Mouse (Mus musculus) hindbrain, embryonic 15.5 days (tissue): Measurements from ENCODE around the gene Espnl. TPM values are rescaled to one million over a fixed set of nuclear protein-coding genes. Genes with fewer than 3 reads are reported as not detected.

Source experiments
- polyA plus RNA-seq: library from polyadenylated mRNA; unstranded; fragments of >200 nt; fragmentation: Nextera tagmentation; extraction: Ambion mirVana; gene quantifications from 2 replicates; pipeline ENCODE4 v1.2.1, GENCODE M21; 2015

Gene Espnl
- polyA plus RNA-seq, 1 experiment from 2014 or later, result 0.18 TPM

Other genes starting within 250 kb of the Espnl start
- gene Rbm44, start 177.0 kb upstream of the Espnl start, polyA plus RNA-seq, result 0.16 and 0.76 TPM in 2 replicates
- 13.7 and 13.8 TPM in 2 replicates for gene Ramp1, start 142.3 kb upstream of the Espnl start, polyA plus RNA-seq
- gene Ube2f, start 71.8 kb upstream of the Espnl start, polyA plus RNA-seq, result 56.4 and 59.4 TPM in 2 replicates
- 11.9 and 13.5 TPM in 2 replicates for gene Scly, start 23.7 kb upstream of the Espnl start, polyA plus RNA-seq
- 0.09 and 0.13 TPM in 2 replicates for gene Klhl30, start 28.9 kb downstream of the Espnl start, polyA plus RNA-seq
- gene Erfe, start 44.4 kb downstream of the Espnl start, polyA plus RNA-seq, result 0.33 and 0.54 TPM in 2 replicates
- gene Ilkap, start 76.7 kb downstream of the Espnl start, polyA plus RNA-seq, result 145 and 147 TPM in 2 replicates
- 172 and 212 TPM in 2 replicates for gene Hes6, start 92.0 kb downstream of the Espnl start, polyA plus RNA-seq
- gene Per2, start 137.2 kb downstream of the Espnl start, polyA plus RNA-seq, result 6.0 and 6.1 TPM in 2 replicates
- 9.9 and 10.1 TPM in 2 replicates for gene Traf3ip1, start 172.6 kb downstream of the Espnl start, polyA plus RNA-seq
- gene Asb1, start 218.5 kb downstream of the Espnl start, polyA plus RNA-seq, result 12.9 and 13.0 TPM in 2 replicates